Mouse (Mus musculus): ENCODE data around the gene Mnat1.

DNA sequence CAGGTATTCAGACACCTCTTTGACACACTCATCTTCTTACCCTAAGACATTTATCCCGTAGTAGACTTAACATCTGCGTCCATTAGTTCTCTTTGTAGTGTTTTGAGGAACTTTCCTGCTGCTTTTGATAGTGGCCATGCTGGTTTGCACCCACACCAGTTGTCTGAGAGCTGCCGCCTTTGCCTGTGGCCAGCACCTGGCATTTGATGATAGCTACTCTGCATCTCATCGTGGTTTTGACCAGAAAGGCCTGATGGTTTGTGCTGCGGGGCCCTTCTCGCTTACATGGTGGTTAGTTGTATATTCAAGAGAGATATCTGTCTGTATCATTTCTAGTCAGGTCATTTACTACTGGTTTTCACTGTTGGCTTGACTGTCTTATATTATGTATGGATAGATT, 73.8 kb downstream of the Mnat1 start:
- TF ChIP-seq POLR2A (IDR thresholded peaks at IDR 0.05; ENCODE audit: low read depth, low read length) (no peak), CTCF (conservative IDR thresholded peaks at IDR 0.05; ENCODE audit: insufficient read depth, insufficient read length, low read depth, low read length) (no peak)
